Mouse (Mus musculus) brain, embryonic 14.5 days (tissue): ENCODE measurements at regions not wholly inside any gene's neighbourhood (a gene's known extent, or its start where the extent isn't known, plus 50 kb on each side); places are given as distances from the start of the nearest gene placed in this dataset.

Source experiments
- CTCF ChIP-seq: fragments of 200-500 bp; IDR thresholded peaks from 2 replicates; pipeline ENCODE4 v1.5.1; 2012; ENCODE audit warnings: inconsistent platforms, mild to moderate bottlenecking, moderate library complexity, borderline replicate concordance; ENCODE audit not compliant: insufficient read depth, insufficient read length; ENCODE audit errors: extremely low read depth
- POLR2A ChIP-seq: fragments of 200-500 bp; IDR thresholded peaks from 2 replicates; pipeline ENCODE4 v1.6.1; 2012; ENCODE audit warnings: mild to moderate bottlenecking, inconsistent platforms, borderline replicate concordance; ENCODE audit not compliant: poor library complexity, insufficient read depth, insufficient read length, severe bottlenecking; ENCODE audit errors: extremely low read depth

DNA sequence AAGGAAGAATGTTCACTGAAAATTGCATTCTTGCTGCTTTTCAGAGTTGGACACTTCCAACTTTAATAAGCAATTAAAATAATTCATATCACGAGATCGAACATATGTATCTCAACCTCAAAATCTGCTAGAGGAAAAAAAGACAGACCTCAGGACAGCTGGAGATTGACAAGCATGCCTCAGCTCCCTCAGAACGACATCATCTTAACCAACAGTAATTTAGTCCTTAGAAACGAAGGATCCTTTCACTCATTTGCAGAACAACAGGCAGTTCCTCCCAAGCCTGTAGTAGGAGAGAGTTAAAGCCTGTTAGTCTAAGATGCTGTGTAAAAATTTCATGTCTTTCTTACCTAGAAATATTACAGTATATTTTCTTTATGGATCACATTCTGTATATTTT is 95.2 kb upstream of the Pcsk5 start:
- TF ChIP-seq CTCF, result no peak
- TF ChIP-seq POLR2A, result no peak
